Mouse (Mus musculus) kidney, postnatal 25 days (tissue): ENCODE results near the gene Phgdh.

Source experiments
- DNase-seq, 2 experiments: peaks; one replicate each; pipeline ENCODE4 v3.0.0; 2021; ENCODE audit warnings: mixed read lengths in 2 of 2

The Phgdh gene

DNA sequence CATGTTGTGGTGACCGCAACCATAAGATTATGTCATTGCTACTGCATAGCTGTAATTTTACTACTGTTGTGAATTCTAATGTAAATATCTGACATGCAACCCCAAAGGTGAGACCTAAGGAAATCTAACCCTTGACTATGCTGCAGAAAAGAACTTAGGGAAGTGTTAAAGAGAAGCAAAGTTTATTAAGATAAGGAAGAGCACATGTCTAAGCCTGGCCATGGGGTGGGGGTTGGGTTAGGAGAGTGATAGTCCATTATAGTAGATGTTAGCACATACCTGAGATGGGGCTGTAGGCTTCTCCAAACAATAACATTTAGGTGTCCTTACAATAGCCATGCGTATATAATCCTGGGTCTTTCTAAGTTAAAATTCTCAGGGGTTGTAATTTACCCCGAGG lies 3.4 kb upstream of the Phgdh start:
- DNase-seq: no peak

DNA sequence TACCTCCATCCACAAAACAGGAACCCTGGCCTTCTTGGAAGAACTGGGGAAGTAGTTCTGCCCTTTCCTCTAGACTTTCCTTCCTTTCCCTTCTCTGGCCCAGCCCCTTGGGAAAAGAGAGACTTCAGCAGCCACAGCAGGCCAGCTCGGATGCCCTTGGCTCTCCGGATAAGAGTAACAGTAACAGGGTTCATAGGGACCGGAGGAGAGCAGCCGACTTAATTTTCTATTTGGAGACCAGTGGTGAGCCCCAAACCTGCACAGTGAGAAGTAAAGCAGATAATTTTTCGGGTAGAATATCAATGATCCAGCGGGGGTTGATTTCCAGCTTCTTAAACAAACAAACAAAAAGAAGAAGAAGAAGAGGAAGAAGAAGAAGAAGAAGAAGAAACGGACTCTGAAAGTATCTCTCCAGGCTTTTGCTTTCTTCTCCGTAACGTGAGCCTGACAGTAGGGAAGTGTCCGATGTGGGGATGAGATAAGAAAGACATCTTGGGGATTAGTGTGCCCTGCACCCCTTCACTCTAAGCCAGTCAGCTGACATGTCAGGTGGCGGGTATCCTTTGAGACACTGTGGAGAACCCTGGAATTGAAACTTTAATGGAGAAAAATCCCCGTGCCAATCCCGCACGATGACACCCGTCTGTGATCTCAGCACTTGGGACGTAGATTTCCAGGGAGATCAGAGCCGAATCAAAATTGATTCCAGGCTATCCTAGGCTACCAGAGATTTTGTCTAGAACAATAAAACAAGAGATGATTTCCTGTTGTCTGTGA lies 1.2 kb upstream of the Phgdh start:
- DNase-seq: no peak

DNA sequence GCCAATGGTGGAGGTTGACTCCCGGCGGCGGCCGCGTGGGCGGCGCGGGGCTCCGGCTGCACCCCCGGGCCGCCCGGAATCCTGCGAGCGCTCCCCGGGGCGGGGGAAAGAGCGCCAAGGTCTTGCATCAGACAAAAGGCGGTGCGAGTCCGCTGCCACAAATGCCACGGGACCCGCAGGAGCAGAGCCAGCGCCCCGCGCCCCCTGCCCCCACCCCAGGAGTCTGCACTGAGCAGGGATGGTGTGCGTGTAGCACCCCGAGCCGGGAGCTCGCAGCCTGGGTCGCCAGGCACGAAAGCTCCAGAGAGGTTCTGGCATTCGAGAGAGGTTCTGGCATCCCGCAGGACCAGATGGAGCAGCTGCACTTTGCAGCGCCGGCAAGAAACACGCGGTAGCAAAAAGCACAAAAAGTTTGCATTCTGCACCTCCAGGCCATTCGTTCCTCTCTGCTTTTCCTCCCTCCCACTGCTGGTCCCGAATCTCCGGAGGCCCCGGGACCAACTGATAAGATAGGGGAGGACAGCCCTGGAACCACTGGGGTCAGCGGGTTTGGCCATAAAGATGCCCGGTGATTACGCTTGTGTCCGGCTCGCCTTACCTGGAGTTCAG lies 589 bp downstream of the Phgdh start:
- DNase-seq: peak; percentile 27 to 55

DNA sequence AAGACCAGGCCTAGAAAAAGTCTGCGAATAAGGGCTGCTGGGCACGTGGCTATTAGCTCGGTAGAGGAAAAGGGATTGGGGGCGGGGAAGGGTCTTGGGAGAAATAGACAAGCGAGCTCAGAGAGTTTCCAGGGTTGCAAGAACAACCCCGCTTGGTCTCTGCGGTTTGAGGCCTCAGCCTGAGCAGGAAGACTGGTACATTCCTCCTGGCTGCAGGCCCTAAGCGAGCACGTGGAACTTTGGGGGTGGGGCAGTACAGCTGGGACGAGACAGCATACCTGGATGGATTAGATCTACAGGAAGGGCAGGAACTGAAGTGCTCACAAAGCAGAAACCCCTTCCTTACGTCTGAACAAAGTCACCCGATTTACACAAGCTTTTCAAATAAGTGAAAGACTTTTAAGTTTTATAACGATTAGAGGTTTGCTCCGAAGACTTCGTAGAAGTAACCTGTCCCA lies 1.2 kb downstream of the Phgdh start:
- peak; percentile 84 to 89 for DNase-seq

DNA sequence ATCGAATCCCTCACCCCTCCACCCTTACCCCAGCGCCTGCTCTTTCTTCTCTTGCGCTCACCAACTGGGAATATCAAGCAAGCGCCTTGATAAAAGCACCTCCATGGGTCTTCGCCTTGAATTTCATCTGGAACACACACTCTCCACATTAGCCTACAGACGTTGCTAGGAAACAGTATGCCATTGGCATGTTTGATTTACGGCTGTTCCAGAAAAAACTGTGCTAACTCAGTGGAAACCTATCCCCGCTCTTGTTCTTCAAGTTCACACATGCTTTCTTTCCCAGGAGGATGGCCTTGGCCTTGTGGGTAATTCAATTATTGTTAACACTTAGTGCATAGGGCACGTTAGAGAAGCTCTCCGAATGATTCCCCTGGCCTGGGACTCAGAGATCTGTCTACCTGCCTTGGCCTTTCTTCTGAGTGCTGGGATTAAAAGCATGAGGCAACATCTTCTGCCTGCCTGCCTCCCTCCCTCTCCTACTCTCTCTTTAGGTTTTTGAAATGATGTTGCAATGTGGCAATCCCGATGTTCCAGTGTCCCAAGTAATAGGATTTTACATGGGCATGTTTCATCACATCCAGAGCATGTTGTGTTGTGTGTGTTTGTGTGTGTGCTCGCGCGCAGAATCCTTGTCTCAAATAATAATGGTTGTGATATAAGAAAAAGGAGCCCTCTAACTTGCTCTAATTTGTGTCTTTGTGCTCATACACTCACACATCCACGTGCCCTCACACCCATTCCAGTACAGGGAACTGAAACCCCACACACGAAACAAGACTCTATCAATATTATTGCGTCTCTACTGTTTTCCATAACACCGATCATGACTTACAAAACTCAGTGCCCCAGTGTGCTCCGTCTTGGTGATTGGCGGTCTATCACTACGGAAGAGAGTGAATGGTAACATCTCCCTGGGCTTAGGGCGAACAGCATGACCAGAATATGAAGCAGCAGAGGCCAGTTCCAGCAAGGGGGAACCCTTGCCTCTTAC lies 2.8 kb downstream of the Phgdh start:
- no peak for DNase-seq

DNA sequence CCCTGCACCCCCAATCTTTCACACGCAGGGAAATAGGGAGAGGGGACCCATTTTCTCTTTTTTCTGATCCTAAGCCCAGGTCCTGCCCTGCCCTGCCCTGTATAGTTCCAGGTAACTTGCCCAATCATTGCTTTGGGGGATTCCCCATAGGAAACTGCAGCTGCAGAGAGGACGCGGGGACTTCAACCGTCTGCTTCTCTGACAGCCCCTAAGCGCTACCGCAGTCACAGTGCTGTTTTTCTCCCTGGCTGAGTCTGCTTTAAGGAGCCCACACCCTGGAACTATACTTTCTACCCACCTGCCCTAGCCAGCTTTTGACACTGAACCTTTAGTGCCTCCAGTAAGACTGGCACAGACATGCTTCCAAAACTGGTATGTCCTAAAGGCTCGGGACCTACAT lies 3.9 kb downstream of the Phgdh start:
- DNase-seq: no peak

DNA sequence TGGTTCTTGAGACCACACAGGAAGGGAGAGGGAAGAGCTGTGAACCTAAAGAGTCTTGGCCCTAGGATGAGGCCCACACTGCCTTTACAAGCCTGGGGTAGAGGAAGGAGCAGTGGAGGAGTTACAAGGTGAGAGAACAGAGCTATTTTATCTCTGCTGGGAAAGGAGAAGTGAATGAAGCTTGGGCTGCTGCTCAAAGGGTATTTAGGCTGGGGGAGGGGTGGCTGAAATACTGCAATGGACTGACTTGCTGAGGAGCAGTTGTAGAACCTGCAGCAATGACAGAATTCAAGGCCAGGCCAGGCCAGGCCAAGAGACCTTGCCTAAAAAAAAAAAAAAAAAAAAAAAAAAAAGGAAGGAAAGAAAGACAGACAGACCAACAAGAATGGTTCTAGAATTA lies 4.5 kb downstream of the Phgdh start:
- DNase-seq: peak in 1 of 2 experiments; percentile 36

DNA sequence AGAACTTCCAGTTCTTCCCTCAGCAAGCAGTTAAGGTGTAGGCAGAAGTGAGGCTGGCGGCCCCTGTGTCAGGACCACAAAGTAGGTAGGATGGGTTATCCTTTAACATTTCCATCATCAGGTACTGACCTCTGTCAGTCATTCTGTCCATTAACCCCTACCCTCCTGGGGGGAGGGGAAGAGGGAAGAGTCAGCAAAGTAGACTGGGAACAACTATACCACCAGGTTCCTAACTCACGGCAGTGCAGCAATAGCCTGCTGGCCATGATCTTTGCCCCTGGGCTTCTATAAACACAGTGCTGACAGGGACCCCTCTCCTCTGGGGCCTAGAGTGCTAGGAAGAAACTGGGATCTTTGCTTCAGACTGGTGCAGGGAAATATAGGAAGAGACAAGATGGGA lies 5.8 kb downstream of the Phgdh start:
- DNase-seq: peak in 1 of 2 experiments; percentile 18

DNA sequence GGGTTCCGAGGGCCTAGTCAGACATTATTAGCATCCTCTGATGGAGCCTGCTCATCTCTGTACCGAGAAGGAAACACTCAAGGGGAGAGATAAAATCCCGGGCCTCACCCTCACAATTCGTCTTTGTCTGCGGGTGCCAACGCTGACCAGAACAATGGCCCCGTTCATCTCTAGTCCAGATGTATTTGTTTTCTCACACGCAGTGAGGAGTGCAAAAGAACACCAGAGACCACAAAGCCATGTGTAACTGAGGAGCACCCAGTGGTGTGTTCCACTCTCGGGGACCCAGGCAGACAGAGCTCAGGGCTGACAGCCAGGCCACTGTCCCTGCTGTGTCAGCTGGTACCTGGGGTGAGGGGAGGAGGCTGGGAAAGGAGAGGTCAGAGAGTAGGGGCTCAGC lies 15.6 kb downstream of the Phgdh start:
- DNase-seq: no peak

DNA sequence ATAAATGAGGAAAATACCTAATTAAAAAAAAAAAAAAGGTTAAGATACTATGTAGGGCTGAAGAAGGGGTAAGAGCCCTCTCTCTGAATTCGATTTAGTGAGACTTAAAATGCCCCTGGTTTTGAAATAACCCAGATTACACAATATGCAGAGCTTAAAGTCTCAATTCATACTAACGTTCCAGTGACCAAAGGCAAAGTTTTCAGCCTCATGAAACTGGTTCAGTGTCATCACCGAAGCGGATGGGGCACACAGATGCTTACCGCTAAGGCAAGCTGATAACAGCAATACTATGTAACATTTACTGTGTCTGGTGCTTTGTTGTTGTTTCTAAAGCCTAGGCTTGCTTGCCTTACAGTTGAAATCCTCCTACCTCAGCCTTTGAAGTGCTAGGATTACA lies 17.6 kb downstream of the Phgdh start:
- DNase-seq: no peak

DNA sequence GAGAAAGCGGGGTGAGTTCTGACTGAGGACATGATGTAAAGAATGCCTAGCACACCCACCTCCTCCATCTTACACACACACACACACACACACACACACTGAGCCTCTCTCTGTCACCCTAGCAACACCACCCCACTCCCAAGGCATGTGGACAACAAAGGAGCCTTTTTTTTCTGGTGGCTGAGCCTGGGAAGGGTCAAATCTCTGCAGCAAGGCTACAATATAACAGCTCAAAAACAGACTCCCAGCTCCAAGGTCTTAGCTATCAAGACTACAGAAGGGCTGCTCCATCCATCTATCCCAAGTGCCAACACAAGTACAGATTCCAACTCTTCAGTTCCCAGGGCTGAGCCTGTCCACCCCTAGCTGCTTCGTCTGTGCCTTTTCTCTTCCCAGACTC lies 20.6 kb downstream of the Phgdh start:
- no peak for DNase-seq

DNA sequence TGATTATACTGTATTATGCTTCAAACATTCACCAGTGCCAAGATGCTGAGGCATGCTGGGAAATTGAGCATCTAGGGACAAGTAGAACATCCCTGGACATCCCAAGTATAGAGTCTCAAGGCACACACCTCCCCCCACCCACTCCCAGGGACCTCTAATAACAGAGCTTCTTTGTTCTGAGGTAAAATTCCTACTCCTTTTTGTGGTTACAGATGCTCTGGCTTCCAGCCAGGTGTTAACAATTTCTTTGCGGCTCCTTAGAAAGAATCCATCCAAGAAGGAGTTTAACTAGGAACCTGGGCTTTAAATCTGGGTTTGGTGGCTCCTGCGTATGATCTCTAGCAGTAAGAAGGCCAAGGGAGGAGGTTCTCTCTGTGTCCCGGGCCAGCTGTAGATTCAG lies 22.6 kb downstream of the Phgdh start:
- DNase-seq: no peak

DNA sequence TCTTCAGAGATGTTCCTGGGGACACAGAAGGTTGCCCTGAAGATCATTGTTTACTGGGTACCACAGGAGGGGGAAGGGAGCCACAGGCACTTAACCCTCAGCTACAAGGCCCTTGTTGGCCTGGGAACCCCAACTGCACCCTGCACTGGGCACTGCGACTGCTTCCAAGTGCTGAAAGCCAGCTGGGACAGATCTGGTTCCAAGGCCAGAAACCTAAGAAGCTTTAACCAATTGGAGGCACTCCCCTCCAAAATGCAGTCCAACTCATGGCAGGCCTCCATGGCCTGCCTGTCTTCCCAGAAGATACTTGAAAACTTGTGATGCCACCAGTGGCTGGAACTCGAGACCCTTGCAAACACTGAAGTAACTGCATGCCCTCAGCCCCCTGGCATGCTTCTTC lies 24.6 kb downstream of the Phgdh start:
- DNase-seq: no peak

DNA sequence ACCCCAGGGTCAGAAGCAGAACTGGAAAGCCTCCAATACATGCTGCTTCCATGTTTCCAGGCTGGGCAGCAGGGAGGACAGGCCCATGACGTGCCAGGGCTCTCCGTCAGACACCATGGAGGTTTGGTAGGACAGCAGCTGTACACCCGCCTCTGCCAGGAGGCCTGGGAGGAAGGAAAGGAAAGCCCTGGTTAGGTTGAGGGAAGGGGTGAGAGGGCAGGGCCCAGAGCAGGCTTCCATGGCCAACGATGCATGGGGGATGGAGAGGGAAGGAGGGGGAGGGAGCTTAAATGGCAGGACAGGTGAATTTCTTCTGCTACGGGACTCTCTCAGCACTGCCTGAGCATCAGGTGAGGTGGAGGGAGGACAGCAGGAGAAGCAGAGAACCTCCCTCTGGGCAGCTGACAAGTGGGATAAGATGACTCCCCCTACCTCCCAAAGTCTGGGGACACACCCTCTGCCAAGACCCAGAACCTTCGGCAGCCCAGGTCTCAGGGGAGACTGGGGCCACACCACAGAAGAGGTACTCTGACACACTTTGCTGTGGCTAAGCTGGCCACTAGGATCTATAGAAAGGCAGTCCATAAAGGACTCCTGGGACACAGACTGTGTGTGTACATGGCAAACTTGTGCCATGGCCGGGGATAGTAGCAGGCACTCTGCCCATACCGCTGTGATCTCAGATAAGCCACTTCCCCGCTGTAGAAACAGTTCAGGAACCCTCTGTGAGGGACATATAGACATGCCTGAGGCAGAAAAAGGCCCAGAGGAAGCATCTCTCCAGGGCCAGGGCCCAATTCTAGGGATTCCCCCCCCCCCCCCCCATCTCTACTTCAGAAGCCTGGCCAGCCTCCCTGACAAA lies 26.3 kb downstream of the Phgdh start:
- no peak for DNase-seq

DNA sequence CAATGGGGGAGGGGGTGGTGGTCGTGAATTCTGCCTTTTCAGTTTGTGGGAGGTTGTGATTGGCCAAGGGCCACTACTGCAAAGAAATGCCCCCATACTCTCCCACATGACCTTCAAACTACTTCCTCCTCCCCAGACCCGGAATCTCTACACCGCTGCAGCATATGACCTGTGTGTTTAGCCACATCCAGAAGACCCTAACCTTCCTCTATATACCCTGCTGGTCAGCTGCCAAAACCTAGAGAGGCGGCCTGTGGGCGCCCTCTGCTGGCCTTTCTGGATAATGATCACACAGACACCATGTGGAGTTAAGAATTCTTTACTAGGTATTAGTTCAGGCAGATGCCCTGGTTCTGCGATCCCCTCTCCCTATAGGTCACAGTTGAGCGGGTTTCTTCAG lies 26.9 kb downstream of the Phgdh start:
- peak; percentile 55 to 67 for DNase-seq

DNA sequence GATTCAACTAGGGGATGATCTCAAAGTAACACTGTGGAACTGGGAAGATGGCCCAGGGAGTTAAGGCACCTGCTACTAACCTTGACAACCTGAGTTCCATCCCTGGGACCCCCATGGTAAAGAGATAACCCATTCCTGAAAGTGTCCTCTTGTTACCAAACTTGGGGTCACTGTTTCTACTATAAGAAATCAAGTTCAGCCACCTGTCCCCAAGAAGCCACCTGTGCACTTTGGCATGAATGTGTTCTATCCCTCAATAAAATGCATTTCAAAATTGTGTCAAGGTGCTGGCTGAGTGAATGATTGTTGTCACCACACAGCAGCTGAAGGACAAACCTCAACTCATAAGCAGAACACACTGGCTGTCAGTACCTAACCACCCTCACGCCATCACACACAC lies 29.3 kb downstream of the Phgdh start:
- no peak for DNase-seq

DNA sequence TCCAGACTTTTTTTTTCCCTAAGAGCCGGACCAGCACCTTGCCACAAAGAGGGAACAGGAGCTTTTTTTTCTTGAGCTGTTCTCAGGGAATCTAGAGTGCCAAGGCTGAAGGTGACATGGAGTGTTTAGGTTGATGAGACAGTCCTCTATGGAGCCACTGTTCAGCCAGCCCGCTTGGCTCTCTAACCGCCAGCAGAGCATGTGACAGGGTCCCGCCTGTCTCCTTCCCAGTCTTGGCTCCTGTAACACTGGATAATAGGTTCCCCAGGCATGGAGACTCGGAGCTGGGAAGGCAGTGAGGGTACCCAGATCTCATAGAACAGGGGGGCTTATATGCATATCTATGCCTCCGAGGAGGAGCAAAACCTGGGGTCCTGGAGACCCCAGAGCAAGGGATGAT lies 31.2 kb downstream of the Phgdh start:
- no peak for DNase-seq

DNA sequence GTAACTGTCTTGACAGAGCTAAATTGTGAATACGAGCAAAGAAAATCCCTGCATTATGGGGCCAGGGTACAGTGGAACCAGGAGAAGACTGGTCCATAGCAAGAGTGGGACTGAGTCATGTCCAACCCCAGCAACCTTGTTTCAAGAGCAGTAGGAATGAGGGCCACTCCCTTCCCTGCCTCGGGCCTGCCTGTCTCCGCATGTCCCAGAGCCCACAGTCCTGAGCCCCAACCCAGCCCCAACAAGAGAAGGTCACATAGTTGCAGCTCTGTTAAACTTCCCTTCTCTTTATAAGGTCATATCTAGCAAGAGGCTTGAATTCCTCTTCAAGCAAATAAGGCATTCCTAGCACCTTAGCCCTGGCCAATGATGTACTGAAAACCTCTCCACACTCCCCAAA lies 38.0 kb downstream of the Phgdh start:
- DNase-seq: no peak

DNA sequence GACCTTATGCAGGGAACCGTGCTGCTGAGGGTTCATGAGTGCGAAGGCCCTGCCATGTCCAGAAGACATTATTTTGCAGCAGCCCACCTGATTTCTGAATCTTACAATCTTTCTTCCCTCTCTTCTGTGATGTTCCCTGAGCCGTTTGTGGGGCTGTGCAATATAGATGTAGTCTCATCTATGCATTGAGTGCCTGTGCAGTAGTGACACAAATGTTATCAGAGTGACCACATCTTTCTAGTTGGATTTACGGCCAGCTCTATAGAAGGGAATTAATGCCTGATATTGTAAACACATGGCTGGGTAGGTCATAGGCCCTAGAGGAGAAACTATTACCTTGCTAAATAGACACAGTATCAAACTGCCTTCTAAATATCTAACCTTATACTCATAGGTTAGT lies 39.5 kb downstream of the Phgdh start:
- DNase-seq: no peak

DNA sequence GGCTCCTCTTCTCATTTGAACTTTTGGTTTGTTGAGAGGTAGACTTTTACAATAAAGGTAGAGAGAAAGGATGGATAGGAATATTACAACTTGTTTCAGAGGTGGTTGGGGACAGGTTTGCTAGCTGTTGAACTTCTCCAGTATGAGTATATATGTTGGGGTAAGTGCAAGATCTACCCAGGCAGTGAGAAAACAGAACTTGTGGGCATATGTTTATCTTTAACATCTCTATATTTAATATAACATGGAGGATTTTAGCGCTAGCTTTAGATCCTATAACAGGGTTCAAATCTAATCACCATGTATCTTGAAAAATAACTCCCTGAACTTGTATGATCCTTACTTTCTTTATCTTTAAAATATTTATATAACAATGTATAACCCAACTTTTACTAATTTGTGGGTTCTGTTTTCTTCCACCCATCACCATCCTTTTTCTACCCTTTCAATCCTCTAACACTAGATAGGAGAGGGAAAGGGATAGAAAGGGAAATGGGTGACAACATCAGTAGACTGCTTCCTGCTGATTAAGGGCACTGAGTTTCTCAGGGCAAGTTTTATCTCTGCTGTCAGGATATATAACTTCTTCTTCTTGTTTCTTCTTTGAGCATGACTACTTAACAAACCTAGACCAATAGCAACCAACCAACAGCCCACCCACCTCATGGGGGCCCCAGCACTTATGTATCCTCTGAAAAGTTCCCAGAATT lies 40.2 kb downstream of the Phgdh start:
- no peak for DNase-seq

DNA sequence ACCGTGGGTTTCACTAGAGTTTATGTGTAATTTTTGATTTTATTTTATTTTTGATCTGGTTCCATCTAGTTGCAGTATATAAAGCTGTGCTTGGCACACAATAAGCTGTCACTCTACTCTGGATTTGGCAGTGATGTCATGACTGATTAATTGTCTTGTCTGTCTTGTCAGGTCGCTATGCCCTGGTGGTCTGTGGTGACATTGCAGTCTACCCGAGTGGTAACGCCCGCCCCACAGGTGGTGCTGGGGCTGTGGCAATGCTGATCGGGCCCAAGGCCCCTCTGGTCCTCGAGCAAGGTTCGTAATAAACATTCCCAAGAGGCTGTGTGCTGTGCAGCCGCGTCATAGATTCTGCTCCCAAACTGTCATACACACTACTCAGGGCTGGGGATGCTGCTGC lies 43.8 kb downstream of the Phgdh start:
- no peak for DNase-seq

DNA sequence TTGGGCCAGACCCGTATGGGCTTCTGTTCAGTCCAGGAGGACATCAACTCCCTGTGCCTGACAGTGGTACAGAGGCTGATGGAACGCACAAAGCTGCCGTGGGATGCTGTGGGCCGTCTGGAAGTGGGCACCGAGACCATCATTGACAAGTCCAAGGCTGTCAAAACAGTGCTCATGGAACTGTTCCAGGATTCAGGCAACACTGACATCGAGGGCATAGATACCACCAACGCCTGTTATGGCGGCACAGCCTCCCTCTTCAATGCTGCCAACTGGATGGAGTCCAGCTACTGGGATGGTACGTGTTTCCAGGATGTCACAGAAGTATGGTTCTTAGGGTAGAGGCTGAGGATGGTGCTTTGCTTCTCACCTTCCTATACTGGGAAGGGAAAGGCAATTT lies 48.7 kb downstream of the Phgdh start:
- DNase-seq: no peak
